Mouse (Mus musculus): ENCODE measurements around the gene Eme2. TPM values are rescaled to one million over a fixed set of nuclear protein-coding genes. Genes with fewer than 3 reads are reported as not detected.

Eme2 gene
- polyA plus RNA-seq, 1 experiment from 2014 or later = 42.7 TPM

DNA sequence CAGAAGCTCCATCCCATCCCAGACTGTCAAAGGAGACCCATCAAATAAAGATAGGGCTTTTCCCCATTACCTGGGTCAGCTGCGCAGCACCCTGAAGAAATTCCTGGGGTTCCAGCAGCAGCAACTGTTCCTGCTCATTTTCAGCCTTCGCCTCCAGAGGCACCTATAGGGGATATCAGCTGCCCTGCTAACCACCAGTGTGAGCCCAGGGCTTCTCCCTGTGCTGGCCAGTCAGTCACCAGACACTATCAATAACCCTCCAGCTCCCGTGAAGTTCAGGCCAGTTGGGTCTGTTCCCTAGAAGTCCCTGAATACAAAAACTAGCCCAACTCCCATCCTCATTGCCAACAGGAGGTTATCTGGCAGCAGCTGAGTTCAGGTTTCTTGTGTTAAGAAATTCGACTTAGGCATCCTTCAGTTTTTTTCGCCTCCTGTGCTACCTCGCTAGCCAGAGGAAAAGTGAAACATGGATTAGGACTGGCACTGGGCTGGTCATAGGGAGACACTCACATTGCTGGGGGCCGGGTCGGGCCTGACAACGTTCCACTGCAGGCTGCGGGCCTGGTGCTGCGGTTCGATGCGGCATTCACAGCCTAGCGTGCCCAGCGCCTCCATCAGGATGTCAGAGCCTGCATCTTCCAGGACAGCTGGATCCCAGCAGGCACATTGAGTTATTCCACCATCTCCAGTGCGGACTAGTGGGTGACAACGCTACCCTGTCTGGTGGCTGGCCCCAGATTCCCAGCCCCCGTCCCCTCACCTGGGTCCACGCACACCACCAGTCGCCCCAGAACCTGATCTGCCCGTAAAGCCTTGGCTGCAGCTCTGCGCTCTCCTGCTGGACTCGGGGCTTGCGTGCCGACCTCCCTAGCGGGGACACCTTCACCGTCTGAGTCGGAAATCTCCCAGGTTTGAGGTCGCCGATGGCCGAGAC is 559 bp downstream of the Eme2 start:
- H3K4me3 ChIP-seq (replicated peaks) = peak overlapping the region; percentile 89
- H3K4me2 ChIP-seq = peak overlapping the region; percentile 98
- WGBS = 13% methylated on average over 31 of the region's 31 CpGs
- peak overlapping the region; percentile 78 for H3K27ac ChIP-seq
- peak; percentile 30 for ATAC-seq (ENCODE audit: low FRiP score)
- peaks cover 38% of the 10 kb centered on the region for H3K4me1 ChIP-seq
- no peaks in the 10 kb centered on the region for H3K9me3 ChIP-seq
- peak overlapping the region; percentile 91 for H3K9ac ChIP-seq
- no peaks in the 10 kb centered on the region for H3K27me3 ChIP-seq
- peaks cover 65% of the 10 kb centered on the region for H3K36me3 ChIP-seq (replicated peaks)

GRCm38 (mm10) chr17:24893276-24893675 is 1.6 kb downstream of the Eme2 start:
- Histone ChIP-seq H3K27ac (no peak overlapping the region), H3K9me3 (no peaks in the 10 kb centered on the region), H3K9ac (no peak overlapping the region), H3K4me1 (peaks cover 39% of the 10 kb centered on the region), H3K4me3 (replicated peaks) (no peak overlapping the region), H3K4me2 (peak overlapping the region; percentile 98; the same call in 1 of the 2 replicates), H3K27me3 (no peaks in the 10 kb centered on the region), H3K36me3 (replicated peaks) (peaks cover 57% of the 10 kb centered on the region)
- no peak for ATAC-seq (ENCODE audit: low FRiP score)
- WGBS = 98% methylated on average over 2 of the region's 2 CpGs

- Histone ChIP-seq H3K27me3 (no peaks in the 10 kb centered on the region), H3K27ac (no peak overlapping the region), H3K9ac (no peak overlapping the region), H3K4me1 (peaks cover 42% of the 10 kb centered on the region), H3K4me2 (no peak overlapping the region), H3K4me3 (replicated peaks) (no peak overlapping the region), H3K9me3 (no peaks in the 10 kb centered on the region), H3K36me3 (replicated peaks) (peaks cover 52% of the 10 kb centered on the region)
- 90% methylated on average over 12 of the region's 12 CpGs for WGBS
- no peak for ATAC-seq (ENCODE audit: low FRiP score)
Observed at GRCm38 (mm10) chr17:24892785-24893184, 2.1 kb downstream of the Eme2 start.

DNA sequence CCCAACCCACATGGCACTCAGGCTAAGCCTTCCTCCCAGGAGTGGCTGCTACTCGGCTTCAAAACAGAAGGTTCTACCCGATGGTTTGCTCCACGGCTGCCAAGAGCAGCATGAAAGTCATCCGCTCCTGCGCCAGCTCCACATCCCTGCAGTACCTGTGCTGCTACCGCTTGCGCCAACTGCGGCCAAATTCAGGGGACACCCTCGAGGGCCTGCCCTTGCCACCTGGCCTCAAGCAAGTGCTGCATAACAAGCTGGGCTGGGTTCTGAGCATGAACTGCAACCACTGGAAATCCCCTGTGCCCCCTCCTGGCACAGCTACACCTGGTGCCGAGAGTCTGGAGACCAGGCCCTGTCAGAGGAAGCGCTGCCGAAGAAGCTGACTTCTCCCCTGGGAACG is 3.6 kb downstream of the Eme2 start:
- no peak overlapping the region for H3K27ac ChIP-seq
- no peak for ATAC-seq (ENCODE audit: low FRiP score)
- no peaks in the 10 kb centered on the region for H3K27me3 ChIP-seq
- peaks cover 44% of the 10 kb centered on the region for H3K36me3 ChIP-seq (replicated peaks)
- 90% methylated on average over 13 of the region's 13 CpGs for WGBS
- H3K9me3 ChIP-seq = no peaks in the 10 kb centered on the region
- H3K4me1 ChIP-seq = peaks cover 39% of the 10 kb centered on the region
- H3K4me3 ChIP-seq (replicated peaks) = no peak overlapping the region
- no peak overlapping the region for H3K4me2 ChIP-seq
- no peak overlapping the region for H3K9ac ChIP-seq

DNA sequence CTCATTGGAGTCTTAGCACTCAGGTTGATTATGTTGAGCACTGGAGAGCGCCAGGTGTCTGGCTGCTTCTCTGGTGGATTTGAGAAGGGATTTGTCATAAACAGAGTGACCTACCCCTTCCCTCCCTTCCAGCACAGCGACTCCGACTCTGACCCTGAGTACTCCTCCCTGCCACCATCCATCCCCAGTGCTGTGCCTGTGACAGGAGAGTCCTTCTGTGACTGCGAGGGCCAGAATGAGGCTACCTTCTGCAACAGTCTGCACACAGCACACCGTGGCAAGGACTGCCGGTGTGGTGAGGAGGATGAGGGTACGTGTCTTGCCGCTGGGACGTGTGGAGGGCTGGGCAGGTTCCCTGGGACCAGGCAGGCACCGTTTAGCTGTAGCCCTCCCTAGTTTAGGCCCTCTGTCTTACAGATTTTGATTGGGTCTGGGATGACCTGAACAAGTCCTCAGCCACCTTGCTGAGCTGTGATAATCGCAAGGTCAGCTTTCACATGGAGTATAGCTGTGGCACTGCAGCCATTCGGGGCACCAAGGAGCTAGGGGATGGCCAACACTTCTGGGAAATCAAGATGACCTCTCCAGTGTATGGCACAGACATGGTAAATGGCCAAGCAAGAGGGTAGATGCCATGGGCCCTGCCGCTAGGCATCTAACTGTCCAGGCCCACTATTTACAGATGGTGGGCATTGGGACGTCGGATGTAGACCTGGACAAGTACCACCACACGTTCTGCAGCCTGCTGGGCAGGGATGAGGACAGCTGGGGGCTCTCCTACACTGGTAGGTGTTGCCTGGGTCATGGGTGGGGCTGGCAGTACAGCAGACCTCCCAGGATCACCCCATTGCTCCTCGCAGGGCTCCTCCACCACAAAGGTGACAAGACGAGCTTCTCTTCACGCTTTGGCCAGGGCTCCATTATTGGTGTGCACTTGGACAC is 4.5 kb downstream of the Eme2 start:
- ATAC-seq (ENCODE audit: low FRiP score) = no peak
- Histone ChIP-seq H3K9me3 (no peaks in the 10 kb centered on the region), H3K4me1 (peaks cover 35% of the 10 kb centered on the region), H3K4me2 (no peak overlapping the region), H3K36me3 (replicated peaks) (peaks cover 44% of the 10 kb centered on the region), H3K27ac (no peak overlapping the region), H3K9ac (no peak overlapping the region), H3K4me3 (replicated peaks) (no peak overlapping the region), H3K27me3 (no peaks in the 10 kb centered on the region)
- 88% methylated on average over 19 of the region's 19 CpGs for WGBS

DNA sequence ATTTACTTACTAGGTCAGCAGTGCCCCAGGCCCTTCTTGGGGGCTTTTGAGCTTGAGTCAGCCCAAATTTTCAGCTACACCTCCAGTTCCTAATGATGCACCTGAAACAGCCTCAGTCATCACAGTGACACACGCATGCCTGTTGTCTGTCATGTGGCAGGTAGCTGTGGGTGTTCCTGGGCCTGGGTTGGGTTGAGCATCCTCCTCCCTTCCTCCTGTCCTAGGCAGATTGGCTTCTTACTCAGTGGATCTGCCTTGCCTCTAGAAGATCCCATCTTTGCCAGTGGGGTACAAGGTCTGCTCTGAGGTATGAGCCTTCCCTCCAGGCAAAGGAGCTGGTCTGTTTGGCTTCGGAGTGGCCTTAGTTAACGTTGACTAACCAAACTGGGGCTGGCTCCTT is 6.0 kb downstream of the Eme2 start:
- Histone ChIP-seq H3K9me3 (no peaks in the 10 kb centered on the region), H3K27ac (no peak overlapping the region), H3K9ac (no peak overlapping the region), H3K27me3 (no peaks in the 10 kb centered on the region), H3K4me3 (replicated peaks) (no peak overlapping the region), H3K4me1 (peaks cover 34% of the 10 kb centered on the region), H3K36me3 (replicated peaks) (peaks cover 55% of the 10 kb centered on the region), H3K4me2 (no peak overlapping the region)
- WGBS = 92% methylated on average over 3 of the region's 3 CpGs
- no peak for ATAC-seq (ENCODE audit: low FRiP score)

GRCm38 (mm10) chr17:24887291-24888080 is 7.4 kb downstream of the Eme2 start:
- 65% methylated on average over 18 of the region's 18 CpGs for WGBS
- no peaks in the 10 kb centered on the region for H3K9me3 ChIP-seq
- peak overlapping the region; percentile 89 for H3K4me3 ChIP-seq (replicated peaks)
- H3K36me3 ChIP-seq (replicated peaks) = peaks cover 57% of the 10 kb centered on the region
- peak overlapping the region; percentile 95 for H3K4me2 ChIP-seq
- no peak for ATAC-seq (ENCODE audit: low FRiP score)
- H3K27me3 ChIP-seq = no peaks in the 10 kb centered on the region
- H3K4me1 ChIP-seq = peaks cover 25% of the 10 kb centered on the region
- H3K27ac ChIP-seq = 0 out of 2 replicates have a peak overlapping the region, but pooled peaks have one; percentile 63
- peak overlapping the region; percentile 82 for H3K9ac ChIP-seq

GRCm38 (mm10) chr17:24886932-24887271 is 8.0 kb downstream of the Eme2 start:
- Histone ChIP-seq H3K4me3 (replicated peaks) (peak overlapping the region; percentile 89), H3K27me3 (no peaks in the 10 kb centered on the region), H3K9me3 (no peaks in the 10 kb centered on the region), H3K4me1 (peaks cover 25% of the 10 kb centered on the region), H3K4me2 (peak overlapping the region; percentile 95), H3K27ac (0 out of 2 replicates have a peak overlapping the region, but pooled peaks have one; percentile 63), H3K9ac (peak overlapping the region; percentile 82), H3K36me3 (replicated peaks) (peaks cover 53% of the 10 kb centered on the region)
- under 1% methylated on average over 18 of the region's 18 CpGs for WGBS
- peak; percentile 45 for ATAC-seq (ENCODE audit: low FRiP score)

DNA sequence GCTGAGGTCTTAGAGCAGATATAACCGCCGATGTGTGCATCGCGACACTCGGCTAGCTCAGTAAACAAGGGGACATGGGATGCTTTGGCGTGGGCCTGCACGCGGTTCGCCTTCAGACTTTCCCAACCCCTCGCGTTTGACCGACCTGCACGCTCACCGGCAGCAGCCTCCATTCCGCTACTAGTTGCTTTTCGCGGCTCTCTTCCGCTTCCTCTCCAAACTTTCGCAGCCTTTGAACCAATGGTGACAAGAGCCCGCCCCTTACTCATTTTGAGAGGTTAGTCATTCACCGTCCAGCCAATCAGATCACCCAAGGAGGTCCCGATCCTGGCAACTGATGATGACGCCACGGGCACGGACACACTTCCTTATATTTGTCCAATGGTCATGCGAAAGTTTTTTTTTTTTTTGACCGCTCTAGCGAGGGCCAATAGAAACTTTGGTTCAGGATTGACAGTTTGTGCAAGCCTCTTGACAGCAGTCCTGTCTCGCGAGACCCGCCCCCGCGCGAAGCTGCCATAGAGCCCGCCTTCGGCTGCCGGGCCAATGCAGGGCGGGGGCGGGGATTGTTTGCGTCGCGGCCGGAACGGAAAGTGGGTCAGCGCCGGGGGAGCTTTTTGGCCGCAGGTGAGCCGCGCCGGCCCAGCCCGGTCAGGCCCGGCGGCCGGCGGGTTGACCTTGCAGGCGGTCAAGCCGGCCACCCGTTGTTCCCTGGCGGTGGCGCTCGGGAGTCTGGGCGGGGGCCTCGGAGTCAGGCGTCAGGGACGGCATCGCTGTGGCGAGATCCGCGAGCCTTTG is 8.6 kb downstream of the Eme2 start, which contains the start of the genes Nubp2 and Spsb3:
Nubp2 (minus strand) TSS at position 216 of the 798 bp plus-strand sequence.
Spsb3 (plus strand) TSS at position 510 of the 798 bp plus-strand sequence.
- Histone ChIP-seq H3K4me2 (peak within 1 kb of the TSS; percentile 96), H3K27me3 (no peaks in the 10 kb centered on the region), H3K4me1 (peaks cover 25% of the 10 kb centered on the region), H3K4me3 (replicated peaks) (peak within 1 kb of the TSS; percentile 89), H3K9me3 (no peaks in the 10 kb centered on the region), H3K36me3 (replicated peaks) (peaks cover 48% of the 10 kb centered on the region), H3K27ac (0 out of 2 replicates have a peak within 1 kb of the TSS, but pooled peaks have one; percentile 63), H3K9ac (peak within 1 kb of the TSS; percentile 82)
- under 1% methylated on average over 69 of the region's 69 CpGs for WGBS
- peak; percentile 96 for ATAC-seq (ENCODE audit: low FRiP score)

DNA sequence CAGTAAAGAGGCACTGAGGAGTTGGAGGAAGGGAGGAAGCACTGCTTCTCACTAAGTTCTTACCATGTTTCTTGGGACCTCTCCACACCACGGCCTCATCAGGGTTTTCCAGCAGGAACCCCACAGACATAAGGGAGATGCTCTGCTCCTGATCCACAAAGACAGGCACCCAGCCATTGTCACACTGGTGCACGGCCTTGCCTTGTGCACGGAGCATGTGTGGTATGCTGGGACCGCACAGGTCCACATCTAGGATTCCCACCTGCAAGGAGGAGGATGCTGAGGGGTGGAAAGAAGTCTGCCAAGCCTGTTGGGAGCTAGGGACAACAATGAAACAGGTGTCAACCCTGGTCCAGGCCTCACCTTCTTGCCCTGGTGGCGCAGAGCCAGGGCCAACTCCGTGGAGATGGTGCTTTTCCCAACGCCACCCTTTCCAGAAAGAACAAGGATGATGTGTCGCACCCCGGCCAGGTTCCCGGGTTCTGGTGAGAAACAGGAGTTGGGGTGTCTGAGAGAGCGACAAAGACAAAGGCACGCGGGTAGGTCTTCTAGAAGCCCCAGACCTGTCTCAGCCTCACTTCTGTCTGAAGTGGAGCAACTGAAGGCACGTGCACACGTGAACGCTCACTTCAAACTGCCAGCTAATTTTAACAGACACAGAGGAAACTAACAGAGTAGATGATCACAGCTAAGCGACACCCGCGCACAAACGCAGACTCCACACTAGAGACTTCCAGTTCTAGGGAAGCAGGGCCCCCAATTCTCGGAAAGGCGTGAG is 9.3 kb downstream of the Eme2 start:
- peaks cover 41% of the 10 kb centered on the region for H3K36me3 ChIP-seq (replicated peaks)
- ATAC-seq (ENCODE audit: low FRiP score) = no peak; the same call in 1 of the 2 replicates

More for the DNA sequence above, 9.3 kb downstream of the Eme2 start:
- Histone ChIP-seq H3K4me3 (replicated peaks) (peak overlapping the region; percentile 89), H3K9ac (peak overlapping the region; percentile 63), H3K27me3 (no peaks in the 10 kb centered on the region), H3K4me2 (peak overlapping the region; percentile 96), H3K27ac (no peak overlapping the region), H3K4me1 (peaks cover 25% of the 10 kb centered on the region), H3K9me3 (no peaks in the 10 kb centered on the region)
- 27% methylated on average over 22 of the region's 22 CpGs for WGBS

Measured in forebrain, embryonic 12.5 days (tissue).